Mouse (Mus musculus): ENCODE data around the gene Baz2a. TPM values are rescaled to one million over a fixed set of nuclear protein-coding genes. Genes with fewer than 3 reads are reported as not detected.

The Baz2a gene
- total and polyA plus RNA-seq, 3 experiments = 16.6 to 116 (median 34.7) TPM

- H3K36me3 ChIP-seq (replicated peaks) = peaks cover 78% of the 10 kb centered on the region
- ATAC-seq (ENCODE audit: extremely low read depth, insufficient number of reproducible peaks, low FRiP score, poor library complexity, severe bottlenecking) = no peak
Observed at GRCm38 (mm10) chr10:128110103-128110761, 18.9 kb downstream of the Baz2a start.

GRCm38 (mm10) chr10:128111227-128111626 is 19.9 kb downstream of the Baz2a start:
- ATAC-seq (ENCODE audit: extremely low read depth, insufficient number of reproducible peaks, low FRiP score, poor library complexity, severe bottlenecking) = no peak
- TF ChIP-seq POLR2AphosphoS5 (IDR thresholded peaks at IDR 0.05; ENCODE audit: insufficient replicate concordance, low read depth, low read length) = no peak
- TF ChIP-seq CTCF (IDR thresholded peaks at IDR 0.05; ENCODE audit: low read depth, low read length) = no peak
- no peak for TF ChIP-seq GATA1 (IDR thresholded peaks at IDR 0.05; ENCODE audit: borderline replicate concordance, low read length)
- TF ChIP-seq GATA2 (IDR thresholded peaks at IDR 0.05; ENCODE audit: borderline replicate concordance, low read depth, low read length) = no peak
- TF ChIP-seq TAL1 (conservative IDR thresholded peaks at IDR 0.05; ENCODE audit: low read depth, low read length) = no peak

More at GRCm38 (mm10) chr10:128110103-128110761, 18.9 kb downstream of the Baz2a start:
- DNase-seq (ENCODE audit: low spot score) = no peak
- no peak for TF ChIP-seq GATA1 (IDR thresholded peaks at IDR 0.05; ENCODE audit: borderline replicate concordance, low read length)
- 0 out of 2 replicates have a peak, but pooled peaks cover 3% of the 10 kb centered on the region for H3K4me1 ChIP-seq (ENCODE audit: insufficient read depth, low read depth, low read length)
- H3K9me3 ChIP-seq (replicated peaks) = no peaks in the 10 kb centered on the region
- no peak overlapping the region for H3K4me3 ChIP-seq (ENCODE audit: low read depth, low read length)
- no peaks in the 10 kb centered on the region for H3K27me3 ChIP-seq (ENCODE audit: insufficient read depth, low read length)

GRCm38 (mm10) chr10:128123833-128124232 is 32.5 kb downstream of the Baz2a start:
- Histone ChIP-seq H3K4me1 (ENCODE audit: insufficient read depth, low read depth, low read length) (no peaks in the 10 kb centered on the region; the same call in none of the 2 replicates), H3K27me3 (ENCODE audit: insufficient read depth, low read length) (no peaks in the 10 kb centered on the region), H3K9me3 (replicated peaks) (no peaks in the 10 kb centered on the region), H3K36me3 (replicated peaks) (peaks cover 99% of the 10 kb centered on the region), H3K4me3 (ENCODE audit: low read depth, low read length) (no peak overlapping the region)
- ATAC-seq (ENCODE audit: extremely low read depth, insufficient number of reproducible peaks, low FRiP score, poor library complexity, severe bottlenecking) (no peak), DNase-seq (ENCODE audit: low spot score) (no peak)
- TF ChIP-seq CTCF (IDR thresholded peaks at IDR 0.05; ENCODE audit: low read depth, low read length) = no peak
- TF ChIP-seq POLR2AphosphoS5 (IDR thresholded peaks at IDR 0.05; ENCODE audit: insufficient replicate concordance, low read depth, low read length) = no peak
- TF ChIP-seq TAL1 (conservative IDR thresholded peaks at IDR 0.05; ENCODE audit: low read depth, low read length) = no peak
- TF ChIP-seq GATA1 (IDR thresholded peaks at IDR 0.05; ENCODE audit: borderline replicate concordance, low read length) = no peak
- no peak for TF ChIP-seq GATA2 (IDR thresholded peaks at IDR 0.05; ENCODE audit: borderline replicate concordance, low read depth, low read length)

More at GRCm38 (mm10) chr10:128111227-128111626, 19.9 kb downstream of the Baz2a start:
- peaks cover 81% of the 10 kb centered on the region for H3K36me3 ChIP-seq (replicated peaks)
- 0 out of 2 replicates have a peak, but pooled peaks cover 3% of the 10 kb centered on the region for H3K4me1 ChIP-seq (ENCODE audit: insufficient read depth, low read depth, low read length)
- H3K4me3 ChIP-seq (ENCODE audit: low read depth, low read length) = no peak overlapping the region
- H3K9me3 ChIP-seq (replicated peaks) = no peaks in the 10 kb centered on the region
- no peaks in the 10 kb centered on the region for H3K27me3 ChIP-seq (ENCODE audit: insufficient read depth, low read length)
- DNase-seq (ENCODE audit: low spot score) = no peak

- DNase-seq (ENCODE audit: low spot score) (no peak), ATAC-seq (ENCODE audit: extremely low read depth, insufficient number of reproducible peaks, low FRiP score, poor library complexity, severe bottlenecking) (no peak)
- TF ChIP-seq CTCF (IDR thresholded peaks at IDR 0.05; ENCODE audit: low read depth, low read length) = no peak
- no peak for TF ChIP-seq GATA2 (IDR thresholded peaks at IDR 0.05; ENCODE audit: borderline replicate concordance, low read depth, low read length)
- no peak for TF ChIP-seq GATA1 (IDR thresholded peaks at IDR 0.05; ENCODE audit: borderline replicate concordance, low read length)
- TF ChIP-seq POLR2AphosphoS5 (IDR thresholded peaks at IDR 0.05; ENCODE audit: insufficient replicate concordance, low read depth, low read length) = no peak
- TF ChIP-seq TAL1 (conservative IDR thresholded peaks at IDR 0.05; ENCODE audit: low read depth, low read length) = no peak
- Histone ChIP-seq H3K9me3 (replicated peaks) (no peaks in the 10 kb centered on the region), H3K27me3 (ENCODE audit: insufficient read depth, low read length) (no peaks in the 10 kb centered on the region), H3K4me3 (ENCODE audit: low read depth, low read length) (no peak overlapping the region), H3K36me3 (replicated peaks) (peaks cover 96% of the 10 kb centered on the region), H3K4me1 (ENCODE audit: insufficient read depth, low read depth, low read length) (no peaks in the 10 kb centered on the region; the same call in 1 of the 2 replicates)
Observed at GRCm38 (mm10) chr10:128124831-128125230, 33.5 kb downstream of the Baz2a start.

GRCm38 (mm10) chr10:128125951-128126350 is 34.6 kb downstream of the Baz2a start:
- H3K36me3 ChIP-seq (replicated peaks) = peaks cover 95% of the 10 kb centered on the region
- no peak for DNase-seq (ENCODE audit: low spot score)
- H3K4me3 ChIP-seq (ENCODE audit: low read depth, low read length) = no peak overlapping the region
- no peak for ATAC-seq (ENCODE audit: extremely low read depth, insufficient number of reproducible peaks, low FRiP score, poor library complexity, severe bottlenecking)
- no peaks in the 10 kb centered on the region for H3K9me3 ChIP-seq (replicated peaks)
- TF ChIP-seq TAL1 (conservative IDR thresholded peaks at IDR 0.05; ENCODE audit: low read depth, low read length) (no peak), CTCF (IDR thresholded peaks at IDR 0.05; ENCODE audit: low read depth, low read length) (no peak), POLR2AphosphoS5 (IDR thresholded peaks at IDR 0.05; ENCODE audit: insufficient replicate concordance, low read depth, low read length) (no peak), GATA2 (IDR thresholded peaks at IDR 0.05; ENCODE audit: borderline replicate concordance, low read depth, low read length) (no peak), GATA1 (IDR thresholded peaks at IDR 0.05; ENCODE audit: borderline replicate concordance, low read length) (no peak)
- no peaks in the 10 kb centered on the region for H3K27me3 ChIP-seq (ENCODE audit: insufficient read depth, low read length)
- no peaks in the 10 kb centered on the region; the same call in 1 of the 2 replicates for H3K4me1 ChIP-seq (ENCODE audit: insufficient read depth, low read depth, low read length)

- Histone ChIP-seq H3K36me3 (replicated peaks) (peaks cover 93% of the 10 kb centered on the region), H3K27me3 (ENCODE audit: insufficient read depth, low read length) (no peaks in the 10 kb centered on the region), H3K4me1 (ENCODE audit: insufficient read depth, low read depth, low read length) (no peaks in the 10 kb centered on the region; the same call in 1 of the 2 replicates), H3K4me3 (ENCODE audit: low read depth, low read length) (no peak overlapping the region), H3K9me3 (replicated peaks) (no peaks in the 10 kb centered on the region)
- ATAC-seq (ENCODE audit: extremely low read depth, insufficient number of reproducible peaks, low FRiP score, poor library complexity, severe bottlenecking) = no peak
- TF ChIP-seq GATA1 (IDR thresholded peaks at IDR 0.05; ENCODE audit: borderline replicate concordance, low read length) (no peak), GATA2 (IDR thresholded peaks at IDR 0.05; ENCODE audit: borderline replicate concordance, low read depth, low read length) (no peak), POLR2AphosphoS5 (IDR thresholded peaks at IDR 0.05; ENCODE audit: insufficient replicate concordance, low read depth, low read length) (no peak), TAL1 (conservative IDR thresholded peaks at IDR 0.05; ENCODE audit: low read depth, low read length) (no peak), CTCF (IDR thresholded peaks at IDR 0.05; ENCODE audit: low read depth, low read length) (no peak)
- DNase-seq (ENCODE audit: low spot score) = no peak
Observed at GRCm38 (mm10) chr10:128127497-128127896, 36.1 kb downstream of the Baz2a start.

Measured in G1E (cell line).